Mouse (Mus musculus) small intestine, adult 2 months (tissue): ENCODE data around the gene Duox2.

Experiments used
- CTCF ChIP-seq: fragments of 200-500 bp; IDR thresholded peaks from 2 replicates; pipeline ENCODE4 v1.5.1; 2012; ENCODE audit warnings: low read depth, mild to moderate bottlenecking, control low read depth, inconsistent platforms, low read length, moderate library complexity, mixed read lengths; ENCODE audit not compliant: insufficient replicate concordance, insufficient read length; ENCODE audit errors: extremely low read depth
- POLR2A ChIP-seq: fragments of 200-500 bp; IDR thresholded peaks from 2 replicates; pipeline ENCODE4 v1.6.1; 2012; ENCODE audit warnings: low read depth, mild to moderate bottlenecking, control low read depth, inconsistent platforms, low read length, moderate library complexity

DNA sequence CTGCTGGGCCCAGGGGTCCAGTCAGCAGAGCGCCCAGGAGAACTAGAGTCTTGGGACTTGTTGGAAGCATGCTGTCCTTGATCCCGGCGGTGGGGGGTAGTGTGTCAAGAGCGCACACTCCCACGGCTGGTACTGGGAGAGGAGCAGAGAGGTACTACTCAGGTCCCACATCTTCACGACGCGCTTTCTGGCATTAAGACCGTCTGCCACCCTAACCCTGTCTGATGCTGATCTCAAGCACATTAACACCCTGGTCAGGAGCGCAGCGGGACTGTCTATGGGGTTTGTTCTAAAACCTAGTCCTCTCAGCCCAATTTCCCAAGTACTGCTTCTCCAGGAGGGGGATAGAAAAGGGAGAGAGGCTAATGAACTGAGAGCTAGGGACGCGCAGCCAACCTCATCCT lies at the start of gene Duox2:
- no peak for TF ChIP-seq CTCF
- no peak for TF ChIP-seq POLR2A
